Mouse (Mus musculus) cerebellum, adult 2 months (tissue): Measurements from ENCODE around the gene Mars2.

Source experiments
- CTCF ChIP-seq: fragments of 200-500 bp; IDR thresholded peaks from 2 replicates; pipeline ENCODE4 v1.5.1; 2011; ENCODE audit warnings: low read depth, mild to moderate bottlenecking, control low read depth, low read length, moderate library complexity, borderline replicate concordance; ENCODE audit not compliant: insufficient read depth
- POLR2A ChIP-seq: fragments of 200-500 bp; IDR thresholded peaks from 2 replicates; pipeline ENCODE4 v1.6.1; 2011; ENCODE audit warnings: low read length, control low read depth, borderline replicate concordance; ENCODE audit not compliant: insufficient read depth

GRCm38 (mm10) chr1:55223026-55223425 is 14.0 kb upstream of the Mars2 start:
- TF ChIP-seq CTCF: no peak
- TF ChIP-seq POLR2A: no peak
